ENCODE assay signal across 25 mouse cellular contexts in genomic region chr2:85533934-85534333, GRCm38 (mm10). TPM values are rescaled to one million over a fixed set of nuclear protein-coding genes. Genes with fewer than 3 reads are reported as not detected.
"Had no signal": no experiment of that assay in that cellular context is flagged by ENCODE, and none has a peak within 500 bp of the region (broad histone marks: within the 10 kb centered on the region; RNA-seq: fewer than 3 reads in every experiment).

No protein-coding gene starts in this region.

- H3K4me3 ChIP-seq: midbrain, embryonic 10.5 days; midbrain, embryonic 12.5 days; myocyte; neural tube, embryonic 13.5 days; neural tube, embryonic 15.5 days had no signal

- H3K36me3 ChIP-seq: midbrain, embryonic 10.5 days; midbrain, embryonic 12.5 days; neural tube, embryonic 13.5 days; neural tube, embryonic 15.5 days had no signal

- H3K4me2 ChIP-seq: lung, embryonic 14.5 days; midbrain, embryonic 12.5 days; neural tube, embryonic 13.5 days; neural tube, embryonic 15.5 days had no signal

- H3K27ac ChIP-seq: liver, embryonic 14.5 days; midbrain, embryonic 10.5 days; midbrain, embryonic 12.5 days; neural tube, embryonic 13.5 days; neural tube, embryonic 15.5 days had no signal

- H3K9ac ChIP-seq: liver, embryonic 14.5 days; lung, embryonic 14.5 days; midbrain, embryonic 12.5 days; neural tube, embryonic 13.5 days; neural tube, embryonic 15.5 days had no signal

- H3K27me3 ChIP-seq: midbrain, embryonic 12.5 days; neural tube, embryonic 13.5 days; neural tube, embryonic 15.5 days had no signal

- ATAC-seq: midbrain, embryonic 16.5 days had no signal

- DNase-seq: lung, embryonic 14.5 days; lung, postnatal 14 days; lung, postnatal 4 days; midbrain, embryonic 14.5 days; retina, postnatal 1 day; right cerebral cortex, postnatal 14 days; thymus, adult 2 months; thymus, postnatal 25 days; thymus, postnatal 4 days had no signal

- H3K9me3 ChIP-seq: midbrain, embryonic 10.5 days; midbrain, embryonic 12.5 days; neural tube, embryonic 13.5 days; neural tube, embryonic 15.5 days had no signal

- H3K4me1 ChIP-seq: midbrain, embryonic 12.5 days; neural tube, embryonic 13.5 days; neural tube, embryonic 15.5 days had no signal

RNA-seq across cellular contexts. Expression of gene 4833423E24Rik, which starts 15.1 kb away (rescaled TPM):
- total RNA-seq: megakaryocyte, adult 5-6 weeks; megakaryocyte-erythroid progenitor cell, adult 5-6 weeks had no signal
- polyA plus RNA-seq: liver, embryonic 14.5 days; liver, embryonic 16.5 days; lung, embryonic 14.5 days; midbrain, embryonic 10.5 days; midbrain, embryonic 12.5 days; myocyte; neural tube, embryonic 11.5 days; neural tube, embryonic 13.5 days; spleen, adult 2 months; testis, adult 2 months had no signal

RNA-seq across cellular contexts. Expression of gene Olfr996, which starts 45.1 kb away (rescaled TPM):
- total RNA-seq: megakaryocyte, adult 5-6 weeks; megakaryocyte-erythroid progenitor cell, adult 5-6 weeks had no signal
- polyA plus RNA-seq: liver, embryonic 14.5 days; liver, embryonic 16.5 days; lung, embryonic 14.5 days; lung, embryonic 16.5 days; midbrain, embryonic 10.5 days; midbrain, embryonic 12.5 days; midbrain, embryonic 14.5 days; midbrain, embryonic 16.5 days; myocyte; neural tube, embryonic 11.5 days; neural tube, embryonic 13.5 days; neural tube, embryonic 15.5 days; spleen, adult 2 months; stomach, embryonic 14.5 days; testis, adult 2 months; thymus, adult 2 months; urinary bladder, adult 2 months had no signal

RNA-seq across cellular contexts. Expression of gene Olfr998, which starts 54.8 kb away (rescaled TPM):
- total RNA-seq: megakaryocyte, adult 5-6 weeks; megakaryocyte-erythroid progenitor cell, adult 5-6 weeks had no signal
- polyA plus RNA-seq: liver, embryonic 14.5 days; liver, embryonic 16.5 days; lung, embryonic 14.5 days; lung, embryonic 16.5 days; midbrain, embryonic 10.5 days; midbrain, embryonic 12.5 days; midbrain, embryonic 14.5 days; midbrain, embryonic 16.5 days; myocyte; neural tube, embryonic 11.5 days; neural tube, embryonic 13.5 days; neural tube, embryonic 15.5 days; spleen, adult 2 months; stomach, embryonic 14.5 days; testis, adult 2 months; thymus, adult 2 months; urinary bladder, adult 2 months had no signal
